Comparison of ENCODE assay signal across 20 mouse cellular contexts in genomic region chr12:80034100-80034499, GRCm38 (mm10).
DNase-seq lines count a peak whose midpoint lies in the region; ATAC-seq and TF ChIP-seq lines count a peak whose summit lies in the region.
"Had no signal": no experiment of that assay in that cellular context is flagged by ENCODE, and none has a peak within 500 bp of the region (broad histone marks: within the 10 kb centered on the region; RNA-seq: fewer than 3 reads in every experiment).

No protein-coding gene starts in this region.

- H3K9me3 ChIP-seq in limb, embryonic 10.5 days (replicated peaks) = no peaks in the 10 kb centered on the region
- H3K9me3 ChIP-seq: embryonic facial prominence, embryonic 15.5 days; heart, embryonic 12.5 days; hindbrain, embryonic 12.5 days had no signal

- DNase-seq in cerebellum, adult 9-10 months = peak; percentile 2
- DNase-seq in cerebellum, postnatal 14 days = no peak
- peak; percentile 60 for DNase-seq in gastrocnemius, adult 2 months
- DNase-seq in gastrocnemius, postnatal 25 days = no peak
- DNase-seq in layer of hippocampus, adult 2 months (ENCODE audit: low spot score in 2 of 2) = no peak
- no peak for DNase-seq in layer of hippocampus, postnatal 36 days
- no peak for DNase-seq in limb, embryonic 10.5 days (ENCODE audit: low spot score)
- DNase-seq: adrenal gland, postnatal 10 days; cerebellum, adult 11 months; embryo, embryonic 11 days; heart, postnatal 36 days; kidney, adult 11 months had no signal

- no peak for ATAC-seq in granulocyte monocyte progenitor cell, adult 5-6 weeks (replicated peaks; ENCODE audit: poor library complexity, severe bottlenecking)
- ATAC-seq: forebrain, embryonic 16.5 days; hindbrain, postnatal 0 days had no signal

- H3K27ac ChIP-seq in gastrocnemius, adult 2 months = no peak overlapping the region
- H3K27ac ChIP-seq in layer of hippocampus, adult 2 months = 0 out of 2 replicates have a peak overlapping the region, but pooled peaks have one; percentile 28
- peak overlapping the region; percentile 33 for H3K27ac ChIP-seq in limb, embryonic 10.5 days
- H3K27ac ChIP-seq: heart, adult 2 months; hindbrain, embryonic 12.5 days; hindbrain, postnatal 0 days had no signal

- peaks cover 25% of the 10 kb centered on the region for H3K4me1 ChIP-seq in limb, embryonic 10.5 days

- no peaks in the 10 kb centered on the region for H3K36me3 ChIP-seq in limb, embryonic 10.5 days
- H3K36me3 ChIP-seq: embryonic facial prominence, embryonic 15.5 days; heart, embryonic 12.5 days; hindbrain, embryonic 12.5 days had no signal

- 90% methylated on average over 5 of the region's 5 CpGs for WGBS in limb, embryonic 10.5 days

- intact Hi-C loops in gastrocnemius, adult 2 months (cut with DNase I) = no loop called here

- no peaks in the 10 kb centered on the region for H3K27me3 ChIP-seq in limb, embryonic 10.5 days (ENCODE audit: low read depth, poor library complexity, severe bottlenecking)
- H3K27me3 ChIP-seq: embryonic facial prominence, embryonic 15.5 days; heart, embryonic 12.5 days; hindbrain, embryonic 12.5 days had no signal

- no peak for TF ChIP-seq CTCF in gastrocnemius, adult 2 months (IDR thresholded peaks at IDR 0.05)
- no peak for TF ChIP-seq CTCF in layer of hippocampus, adult 2 months (conservative IDR thresholded peaks at IDR 0.05)

- H3K4me3 ChIP-seq in gastrocnemius, adult 2 months = no peak overlapping the region
- no peak overlapping the region for H3K4me3 ChIP-seq in layer of hippocampus, adult 2 months
- no peak overlapping the region for H3K4me3 ChIP-seq in limb, embryonic 10.5 days
- H3K4me3 ChIP-seq: embryonic facial prominence, embryonic 15.5 days; erythroblast, embryonic 14.5 days; heart, adult 2 months; heart, embryonic 12.5 days; hindbrain, embryonic 12.5 days had no signal

Comparison
In these comparisons a context has a peak if more than half of its experiments do, and no peak if none do; other contexts are left out.
1. DNase-seq: peak in cerebellum, adult 9-10 months (single experiment) and gastrocnemius, adult 2 months (single experiment); none in cerebellum, postnatal 14 days (0 of 2), gastrocnemius, postnatal 25 days (single experiment), layer of hippocampus, adult 2 months (0 of 2), layer of hippocampus, postnatal 36 days (0 of 2) and limb, embryonic 10.5 days (single experiment).